Mouse (Mus musculus): ENCODE data around the gene Nphs1. TPM values are rescaled to one million over a fixed set of nuclear protein-coding genes. Genes with fewer than 3 reads are reported as not detected.

Nphs1 gene
- total RNA-seq (2021) = under 1 TPM; 0.26 to 0.32 TPM

GRCm38 (mm10) chr7:30457629-30458330, at the start of gene Nphs1, which contains the start of gene Kirrel2:
Nphs1 (plus strand) TSS chr7:30458315.
Kirrel2 (minus strand) TSS chr7:30457690.
- intact Hi-C loops (cut with DNase I) = no loop called here
- DNase-seq (ENCODE audit: extremely low spot score in 1 of 2, low spot score in 2 of 2) = peak; percentile 67 to 80

GRCm38 (mm10) chr7:30408639-30409038, 49.5 kb upstream of the Nphs1 start:
- intact Hi-C loops (cut with DNase I) = no loop called here
- DNase-seq (ENCODE audit: extremely low spot score in 1 of 2, low spot score in 2 of 2) = no peak

GRCm38 (mm10) chr7:30409789-30410188, 48.3 kb upstream of the Nphs1 start:
- intact Hi-C loops (cut with DNase I) = no loop called here
- no peak for DNase-seq (ENCODE audit: extremely low spot score in 1 of 2, low spot score in 2 of 2)

- intact Hi-C loops (cut with DNase I) = no loop called here
- DNase-seq (ENCODE audit: extremely low spot score in 1 of 2, low spot score in 2 of 2) = no peak
Observed at GRCm38 (mm10) chr7:30411023-30411422, 47.1 kb upstream of the Nphs1 start.

- no peak for DNase-seq (ENCODE audit: extremely low spot score in 1 of 2, low spot score in 2 of 2)
- intact Hi-C loops (cut with DNase I) = no loop called here
Observed at GRCm38 (mm10) chr7:30412735-30413147, 45.4 kb upstream of the Nphs1 start.

- intact Hi-C loops (cut with DNase I) = no loop called here
Observed at GRCm38 (mm10) chr7:30413596-30413995, 44.5 kb upstream of the Nphs1 start, which contains the start of gene Tyrobp. Tyrobp (plus strand) TSS chr7:30413760.

GRCm38 (mm10) chr7:30417856-30418255, 40.3 kb upstream of the Nphs1 start:
- intact Hi-C loops (cut with DNase I) = no loop called here
- no peak for DNase-seq (ENCODE audit: extremely low spot score in 1 of 2, low spot score in 2 of 2)

More at GRCm38 (mm10) chr7:30413596-30413995, 44.5 kb upstream of the Nphs1 start, which contains the start of gene Tyrobp:
- no peak for DNase-seq (ENCODE audit: extremely low spot score in 1 of 2, low spot score in 2 of 2)

- intact Hi-C loops (cut with DNase I) = no loop called here
- no peak for DNase-seq (ENCODE audit: extremely low spot score in 1 of 2, low spot score in 2 of 2)
Observed at GRCm38 (mm10) chr7:30419561-30420499, 38.3 kb upstream of the Nphs1 start, which contains the start of gene Hcst. Hcst (minus strand) TSS chr7:30419854.

- intact Hi-C loops (cut with DNase I) = no loop called here
- no peak for DNase-seq (ENCODE audit: extremely low spot score in 1 of 2, low spot score in 2 of 2)
Observed at GRCm38 (mm10) chr7:30420673-30421072, 37.4 kb upstream of the Nphs1 start.

GRCm38 (mm10) chr7:30421175-30421889, 36.8 kb upstream of the Nphs1 start, which contains the start of gene Nfkbid:
Nfkbid (plus strand) TSS chr7:30421732.
- DNase-seq (ENCODE audit: extremely low spot score in 1 of 2, low spot score in 2 of 2) = peak in 1 of 2 experiments; percentile 72
- intact Hi-C loops (cut with DNase I) = no loop called here

GRCm38 (mm10) chr7:30421890-30422435, 36.2 kb upstream of the Nphs1 start:
- peak; percentile 88 to 96 for DNase-seq (ENCODE audit: extremely low spot score in 1 of 2, low spot score in 2 of 2)
- intact Hi-C loops (cut with DNase I) = no loop called here

GRCm38 (mm10) chr7:30422560-30422959, 35.6 kb upstream of the Nphs1 start:
- intact Hi-C loops (cut with DNase I) = no loop called here
- no peak for DNase-seq (ENCODE audit: extremely low spot score in 1 of 2, low spot score in 2 of 2)

- intact Hi-C loops (cut with DNase I) = no loop called here
- no peak for DNase-seq (ENCODE audit: extremely low spot score in 1 of 2, low spot score in 2 of 2)
Observed at GRCm38 (mm10) chr7:30423071-30423641, 35.0 kb upstream of the Nphs1 start.

- intact Hi-C loops (cut with DNase I) = no loop called here
- no peak for DNase-seq (ENCODE audit: extremely low spot score in 1 of 2, low spot score in 2 of 2)
Observed at GRCm38 (mm10) chr7:30429327-30429726, 28.8 kb upstream of the Nphs1 start.

- intact Hi-C loops (cut with DNase I) = no loop called here
- DNase-seq (ENCODE audit: extremely low spot score in 1 of 2, low spot score in 2 of 2) = no peak
Observed at GRCm38 (mm10) chr7:30430191-30430590, 27.9 kb upstream of the Nphs1 start.

- intact Hi-C loops (cut with DNase I) = loop anchor here (1.0 to 2.0 kb wide), 2 partner anchors 59 to 95 kb away; no protein-coding TSS in a partner anchor
Observed at GRCm38 (mm10) chr7:30431793-30432192, 26.3 kb upstream of the Nphs1 start.

GRCm38 (mm10) chr7:30434238-30434637, 23.9 kb upstream of the Nphs1 start:
- intact Hi-C loops (cut with DNase I) = no loop called here
- peak in 1 of 2 experiments; percentile 70 for DNase-seq (ENCODE audit: extremely low spot score in 1 of 2, low spot score in 2 of 2)

More at GRCm38 (mm10) chr7:30431793-30432192, 26.3 kb upstream of the Nphs1 start:
- peak; percentile 84 for DNase-seq (ENCODE audit: extremely low spot score in 1 of 2, low spot score in 2 of 2)

- DNase-seq (ENCODE audit: extremely low spot score in 1 of 2, low spot score in 2 of 2) = no peak
- intact Hi-C loops (cut with DNase I) = no loop called here
Observed at GRCm38 (mm10) chr7:30434701-30435100, 23.4 kb upstream of the Nphs1 start.
